Mouse (Mus musculus) lung, postnatal 0 days (tissue): ENCODE measurements at regions not wholly inside any gene's neighbourhood (a gene's known extent, or its start where the extent isn't known, plus 50 kb on each side); places are given as distances from the start of the nearest gene placed in this dataset.
A peak's percentile ranks its signal among the peaks of the same experiment; 100 is the strongest.

Experiments
- ATAC-seq: fragments of 200-750 bp; cut with Nextera tagmentation; 2 replicates; pipeline ENCODE4 v1.8.0; 2017; ENCODE audit warnings: moderate library complexity
- DNase-seq: peaks from one replicate; pipeline ENCODE4 v3.0.0-alpha.2; 2016; ENCODE audit warnings: low spot score
- H3K27ac ChIP-seq: fragments of 300-500 bp; sonication (generic); 2 replicates; pipeline ENCODE4 v1.5.1; 2014; ENCODE audit warnings: antibody characterized with exemption, mild to moderate bottlenecking, low read length, mixed read lengths
- H3K27me3 ChIP-seq: fragments of 300-500 bp; sonication (generic); replicated peaks from 2 replicates; pipeline ENCODE4 v1.6.1; 2014; ENCODE audit warnings: low read length, mixed read lengths; ENCODE audit not compliant: insufficient read depth
- H3K36me3 ChIP-seq: fragments of 300-500 bp; sonication (generic); 2 replicates; pipeline ENCODE4 v1.6.1; 2014; ENCODE audit warnings: low read length, mixed read lengths; ENCODE audit not compliant: insufficient read depth
- H3K4me1 ChIP-seq: fragments of 300-500 bp; sonication (generic); 2 replicates; pipeline ENCODE4 v1.6.1; 2014; ENCODE audit warnings: antibody characterized with exemption, low read depth, low read length, mixed read lengths; ENCODE audit not compliant: insufficient read depth
- H3K4me2 ChIP-seq: fragments of 300-500 bp; sonication (generic); replicated peaks from 2 replicates; pipeline ENCODE4 v1.6.1; 2014; ENCODE audit warnings: low read depth, mild to moderate bottlenecking, low read length, moderate library complexity, mixed read lengths
- H3K4me3 ChIP-seq: fragments of 300-500 bp; sonication (generic); 2 replicates; pipeline ENCODE4 v1.5.1; 2014; ENCODE audit warnings: low read depth, low read length
- H3K9ac ChIP-seq: fragments of 300-500 bp; sonication (generic); replicated peaks from 2 replicates; pipeline ENCODE4 v1.6.1; 2014; ENCODE audit warnings: low read depth, mild to moderate bottlenecking
- H3K9me3 ChIP-seq: fragments of 300-500 bp; sonication (generic); 2 replicates; pipeline ENCODE4 v1.6.1; 2016; ENCODE audit warnings: low read length, mixed read lengths
- CTCF ChIP-seq: IDR thresholded peaks from 2 replicates; pipeline ENCODE4 v1.5.1; 2016; ENCODE audit warnings: antibody characterized with exemption, mild to moderate bottlenecking
- EP300 ChIP-seq: IDR thresholded peaks from 2 replicates; pipeline ENCODE4 v1.6.1; 2016; ENCODE audit warnings: antibody characterized with exemption, mild to moderate bottlenecking, control low read depth
- WGBS: fragments of 180-500 bp; shearing (Covaris S2); extraction: QIAGEN DNeasy Blood & Tissue Kit; methylation state at CpG from one replicate; pipeline ENCODE4 v1.1.7; 2014; 5-methylcytosine and 5-hydroxymethylcytosine counted together

GRCm38 (mm10) chr10:66918713-66919112, 177.2 kb upstream of the Jmjd1c start:
- Histone ChIP-seq H3K27me3 (no peaks in the 10 kb centered on the region), H3K36me3 (no peaks in the 10 kb centered on the region), H3K4me1 (peaks cover 24% of the 10 kb centered on the region), H3K27ac (no peak overlapping the region), H3K4me3 (no peak overlapping the region), H3K9ac (no peak overlapping the region), H3K9me3 (no peaks in the 10 kb centered on the region), H3K4me2 (no peak overlapping the region)
- DNase-seq (no peak), ATAC-seq (no peak)
- TF ChIP-seq EP300 (no peak), CTCF (no peak)
- 77% methylated on average over 2 of the region's 2 CpGs for WGBS

DNA sequence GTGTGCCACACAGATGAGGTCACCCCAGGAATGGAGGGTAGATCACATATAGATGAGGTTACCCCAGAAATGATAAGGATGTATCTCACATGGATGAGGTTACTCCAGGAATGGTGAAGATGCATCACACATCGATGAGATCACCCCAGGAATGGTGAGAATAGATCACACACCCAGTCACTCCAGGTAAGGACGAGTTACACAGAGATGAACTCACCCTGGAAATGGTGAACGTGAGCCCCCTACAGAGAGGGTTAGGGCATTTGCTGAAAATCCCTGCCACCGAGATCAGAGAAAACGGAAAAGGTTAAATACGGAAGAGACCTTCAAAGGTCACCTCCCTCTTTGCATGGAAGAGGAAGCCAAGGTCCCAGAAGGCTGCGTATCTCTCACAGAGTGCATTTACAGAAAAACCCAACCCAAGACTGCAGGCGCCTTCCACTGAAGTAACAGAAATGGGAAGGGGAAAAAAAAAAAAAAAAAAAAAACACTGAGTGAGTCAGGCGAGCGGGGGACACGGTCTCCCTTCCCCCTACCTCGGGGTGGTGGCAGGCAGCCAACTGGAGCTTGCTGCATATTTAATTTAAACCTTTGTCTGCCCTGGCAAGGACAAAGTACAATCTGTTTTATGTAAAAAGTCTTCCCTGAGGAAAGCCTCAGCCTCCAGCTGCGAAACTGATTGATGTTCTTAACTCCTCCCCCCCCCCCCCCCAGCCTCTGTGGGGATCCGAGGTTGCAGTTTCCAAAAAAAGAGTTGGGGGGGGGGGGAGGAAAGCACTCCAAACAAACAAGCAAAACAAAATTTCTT, 175.8 kb upstream of the Jmjd1c start:
- Histone ChIP-seq H3K27me3 (no peaks in the 10 kb centered on the region), H3K9ac (no peak overlapping the region), H3K9me3 (no peaks in the 10 kb centered on the region), H3K4me2 (peak overlapping the region; percentile 49), H3K36me3 (no peaks in the 10 kb centered on the region), H3K4me1 (peaks cover 16% of the 10 kb centered on the region), H3K27ac (peak overlapping the region; percentile 82), H3K4me3 (peak overlapping the region; percentile 22)
- TF ChIP-seq EP300, result peak; percentile 63
- TF ChIP-seq CTCF, result peak; percentile 18; the same call in 1 of the 2 replicates
- DNase-seq, result peak; percentile 76
- 2% methylated on average over 14 of the region's 14 CpGs for WGBS
- peak; percentile 27 for ATAC-seq

DNA sequence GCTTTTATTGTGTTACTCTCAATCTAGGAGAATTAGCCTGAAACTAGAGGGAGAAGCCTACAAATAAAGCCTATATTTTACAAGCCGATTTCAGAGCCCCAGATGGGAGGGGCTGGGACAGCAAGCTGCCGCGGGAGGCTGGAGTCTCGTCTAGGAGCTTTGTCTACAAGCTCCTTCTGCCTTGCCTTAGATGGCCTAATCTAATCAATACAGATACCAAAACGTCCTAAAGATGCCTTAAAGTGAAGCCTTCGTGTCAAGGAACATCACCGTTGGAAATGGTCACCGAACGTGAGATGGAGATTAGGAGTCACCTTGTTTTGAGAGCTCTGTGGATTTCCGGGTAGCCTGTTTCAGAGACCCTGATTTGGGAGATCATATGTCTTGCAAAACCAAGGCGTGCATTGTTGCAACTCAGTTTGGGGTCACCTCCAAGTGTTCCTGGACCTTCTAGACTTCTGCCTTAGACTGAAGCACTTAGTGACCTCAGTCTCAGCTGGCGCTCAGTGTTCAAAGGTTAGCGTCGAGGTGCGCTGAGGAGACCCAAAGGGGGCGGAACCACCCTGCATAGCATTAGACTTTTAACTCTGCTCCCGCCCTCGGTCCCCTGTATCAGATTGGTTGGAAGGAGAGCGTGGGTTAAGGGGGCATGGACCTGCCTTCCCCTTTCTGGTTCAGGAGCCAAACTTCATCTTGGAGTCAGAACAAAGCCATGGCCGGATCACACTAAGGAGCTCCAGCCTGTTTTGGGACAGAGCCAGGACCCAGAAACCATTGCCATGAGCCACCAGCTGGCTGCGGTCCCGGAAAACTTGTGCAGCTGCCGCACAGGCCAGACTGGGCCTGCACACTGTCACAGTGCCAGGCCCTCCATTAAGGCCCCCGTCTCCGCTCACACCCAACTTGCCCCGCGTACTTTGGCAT, 174.9 kb upstream of the Jmjd1c start:
- DNase-seq (peak; percentile 96), ATAC-seq (peak; percentile 89)
- Histone ChIP-seq H3K4me3 (peak overlapping the region; percentile 22), H3K27ac (peak overlapping the region; percentile 82), H3K9me3 (no peaks in the 10 kb centered on the region), H3K36me3 (no peaks in the 10 kb centered on the region), H3K9ac (no peak overlapping the region), H3K4me1 (peaks cover 16% of the 10 kb centered on the region), H3K4me2 (peak overlapping the region; percentile 49), H3K27me3 (no peaks in the 10 kb centered on the region)
- WGBS, result 6% methylated on average over 27 of the region's 27 CpGs
- TF ChIP-seq CTCF (peak; percentile 12), EP300 (peak; percentile 54; the same call in 1 of the 2 replicates)

- peak overlapping the region; percentile 27; the same call in 1 of the 2 replicates for H3K4me2 ChIP-seq
- no peak overlapping the region for H3K9ac ChIP-seq
- H3K9me3 ChIP-seq, result no peaks in the 10 kb centered on the region
- no peak for ATAC-seq
- no peak overlapping the region for H3K4me3 ChIP-seq
- 24% methylated on average over 6 of the region's 6 CpGs for WGBS
- H3K27ac ChIP-seq, result peak overlapping the region; percentile 82
- no peak for DNase-seq
- no peaks in the 10 kb centered on the region for H3K36me3 ChIP-seq
- peaks cover 16% of the 10 kb centered on the region for H3K4me1 ChIP-seq
- TF ChIP-seq EP300, result no peak
- no peak for TF ChIP-seq CTCF
- no peaks in the 10 kb centered on the region for H3K27me3 ChIP-seq
Observed at GRCm38 (mm10) chr10:66921776-66922175, 174.1 kb upstream of the Jmjd1c start.

DNA sequence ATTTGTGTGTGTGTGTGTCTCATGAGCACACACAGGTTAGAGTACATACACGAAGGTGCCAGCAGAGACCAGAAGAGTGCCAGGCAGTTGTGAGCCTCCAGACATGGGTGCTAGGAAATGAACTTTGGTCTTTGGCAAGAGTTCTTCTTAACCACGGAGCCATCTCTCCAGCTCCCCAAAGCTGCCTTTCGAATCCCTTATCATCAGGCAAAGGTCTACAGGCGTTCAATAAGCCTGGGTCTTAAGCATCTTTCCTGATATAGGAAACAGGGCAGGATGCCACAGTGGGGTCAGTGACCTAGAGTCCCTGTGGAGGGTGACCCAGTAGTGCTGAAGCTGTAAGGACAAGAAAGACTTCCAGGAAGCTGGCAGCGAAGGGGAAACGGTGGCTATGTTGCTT, 173.6 kb upstream of the Jmjd1c start:
- Histone ChIP-seq H3K27me3 (no peaks in the 10 kb centered on the region), H3K27ac (0 out of 2 replicates have a peak overlapping the region, but pooled peaks have one; percentile 22), H3K9ac (no peak overlapping the region), H3K9me3 (no peaks in the 10 kb centered on the region), H3K36me3 (no peaks in the 10 kb centered on the region), H3K4me1 (peaks cover 16% of the 10 kb centered on the region), H3K4me3 (no peak overlapping the region), H3K4me2 (no peak overlapping the region)
- TF ChIP-seq CTCF (no peak), EP300 (no peak)
- WGBS, result 58% methylated on average over 6 of the region's 6 CpGs
- ATAC-seq, result no peak
- no peak for DNase-seq

- Histone ChIP-seq H3K27ac (no peak overlapping the region), H3K4me2 (no peak overlapping the region), H3K9ac (no peak overlapping the region), H3K4me1 (peaks cover 16% of the 10 kb centered on the region), H3K36me3 (no peaks in the 10 kb centered on the region), H3K9me3 (no peaks in the 10 kb centered on the region), H3K27me3 (no peaks in the 10 kb centered on the region), H3K4me3 (no peak overlapping the region)
- ATAC-seq (no peak), DNase-seq (no peak)
- WGBS, result 89% methylated on average over 7 of the region's 7 CpGs
- TF ChIP-seq EP300 (no peak), CTCF (no peak)
Observed at GRCm38 (mm10) chr10:66923947-66924346, 172.0 kb upstream of the Jmjd1c start.
